Mouse (Mus musculus): Measurements from ENCODE around the gene Med13l.

The Med13l gene

GRCm38 (mm10) chr5:118560385-118561085 is at the start of gene Med13l:
Gene Med13l, plus strand, starts transcription at chr5:118560679.
- peak; percentile 45 to 68 for DNase-seq

DNA sequence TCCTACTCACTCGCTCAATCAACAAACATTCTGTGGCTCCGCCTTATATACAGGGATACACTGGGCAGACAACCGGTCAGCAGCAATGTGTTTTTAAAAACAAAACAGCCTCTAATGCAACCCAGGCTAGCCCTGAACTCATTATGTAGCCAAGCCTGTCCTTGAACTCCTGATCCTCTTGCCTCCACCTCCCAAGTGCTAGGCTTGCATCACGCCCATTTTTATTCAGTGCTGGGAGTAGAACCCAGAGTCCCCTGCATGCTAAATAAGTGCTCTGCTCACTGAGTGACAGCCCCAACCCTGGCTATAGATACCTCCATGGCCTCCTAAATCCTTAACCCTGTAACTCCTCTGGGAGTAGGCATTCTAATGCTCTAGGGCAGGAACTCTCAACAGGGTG is 49.5 kb upstream of the Med13l start:
- DNase-seq = no peak

DNA sequence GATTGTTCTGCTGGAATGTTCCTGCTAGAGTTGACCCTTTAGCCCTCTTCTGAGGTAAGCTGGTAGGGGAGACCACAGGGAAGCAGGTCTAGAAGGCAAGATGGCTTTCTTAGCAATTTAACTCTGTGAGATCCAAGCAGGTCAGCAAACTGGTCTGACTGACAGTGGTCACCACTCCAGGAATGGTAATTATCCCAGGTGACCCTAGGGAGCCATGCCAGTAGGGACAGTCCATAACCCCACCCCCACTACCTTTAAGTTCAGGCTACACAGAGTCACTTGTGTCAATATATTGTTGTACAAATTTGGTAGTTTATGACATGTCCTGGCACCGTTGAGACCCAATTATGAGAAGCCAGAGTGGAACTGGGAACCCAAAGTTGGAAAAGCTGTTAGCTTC is 47.5 kb upstream of the Med13l start:
- DNase-seq = no peak

GRCm38 (mm10) chr5:118513629-118514526 is 46.6 kb upstream of the Med13l start:
- DNase-seq = peak; percentile 17 to 33

- DNase-seq = peak in 1 of 2 experiments; percentile 10
Measured at GRCm38 (mm10) chr5:118514527-118514831, 46.0 kb upstream of the Med13l start.

DNA sequence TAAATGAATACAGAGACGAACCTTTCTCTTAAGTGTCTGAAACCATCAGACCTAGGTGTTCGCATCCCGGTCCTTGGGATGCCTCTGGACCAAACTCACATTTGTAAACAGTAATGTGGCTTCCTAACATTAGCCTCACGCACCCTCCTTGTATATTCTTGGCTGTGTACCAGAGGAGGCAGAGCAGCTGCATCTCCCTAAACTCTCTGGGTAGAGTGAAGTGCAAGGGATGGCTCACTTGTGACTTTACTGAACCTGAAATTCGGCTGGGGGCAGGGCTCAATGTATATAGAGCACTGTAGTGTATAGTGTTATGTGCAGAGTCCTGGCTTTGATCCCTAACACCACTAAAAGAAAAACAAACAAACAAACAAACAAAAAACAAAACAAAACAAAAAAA is 45.6 kb upstream of the Med13l start:
- no peak for DNase-seq

GRCm38 (mm10) chr5:118515280-118515721 is 45.2 kb upstream of the Med13l start:
- DNase-seq = no peak

GRCm38 (mm10) chr5:118516066-118516465 is 44.4 kb upstream of the Med13l start:
- DNase-seq = no peak

DNA sequence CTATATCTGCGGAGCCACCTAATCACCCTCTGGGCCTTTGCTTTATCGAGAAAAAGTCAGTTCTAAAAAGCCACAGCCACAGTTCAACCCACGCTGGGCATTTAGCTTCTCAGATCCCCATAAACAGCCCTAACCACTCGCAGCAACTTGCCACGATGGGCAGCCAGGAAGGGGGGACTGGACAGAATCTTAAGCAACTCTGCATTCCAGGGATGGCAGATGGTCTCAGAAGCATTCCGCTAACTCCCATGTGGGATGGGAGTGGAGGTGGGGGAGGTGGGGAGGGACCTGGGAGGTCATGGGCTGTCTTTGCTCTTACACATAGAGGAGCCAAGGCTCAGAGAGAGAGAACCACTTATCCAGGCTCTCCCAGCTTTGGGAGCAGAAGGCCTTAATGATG is 44.0 kb upstream of the Med13l start:
- no peak for DNase-seq

DNA sequence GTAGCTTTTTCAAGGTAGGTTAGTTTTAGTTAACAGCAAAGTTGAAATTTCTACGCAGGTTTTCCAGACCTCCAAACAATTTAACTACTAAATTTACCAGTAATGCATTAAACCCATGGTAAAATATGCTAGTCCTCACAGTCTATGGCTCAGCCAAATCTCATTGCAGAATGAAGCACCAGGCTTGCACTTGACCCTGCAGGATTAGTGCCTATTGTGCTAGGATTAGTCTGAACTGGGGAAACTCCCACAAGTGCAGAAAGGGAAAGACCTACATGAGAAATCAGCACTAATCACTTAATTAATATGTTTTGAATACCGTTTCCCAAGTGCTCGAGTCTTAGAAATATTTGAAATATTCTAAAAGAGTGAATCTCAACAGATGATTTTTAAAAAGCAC is 40.0 kb upstream of the Med13l start:
- no peak for DNase-seq

DNA sequence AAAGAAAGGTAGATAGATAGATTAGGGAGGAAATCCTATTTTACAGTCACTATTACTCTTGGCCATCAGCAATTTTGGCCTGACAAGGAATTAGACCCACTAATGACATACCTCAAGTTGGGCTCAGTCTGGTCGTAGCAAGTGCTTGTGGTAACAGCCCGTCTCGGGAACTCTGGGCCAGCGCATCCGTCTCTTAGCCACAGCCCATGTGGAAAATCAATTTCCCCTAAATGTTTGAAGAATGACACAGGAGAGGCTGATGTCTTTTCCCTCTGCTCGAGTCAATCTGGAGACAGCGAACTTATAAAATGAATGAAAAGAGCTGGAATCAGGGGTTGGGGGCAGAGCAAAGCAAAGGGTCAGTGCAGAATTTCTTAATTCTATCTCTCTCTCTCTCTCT is 36.1 kb upstream of the Med13l start:
- no peak for DNase-seq

DNA sequence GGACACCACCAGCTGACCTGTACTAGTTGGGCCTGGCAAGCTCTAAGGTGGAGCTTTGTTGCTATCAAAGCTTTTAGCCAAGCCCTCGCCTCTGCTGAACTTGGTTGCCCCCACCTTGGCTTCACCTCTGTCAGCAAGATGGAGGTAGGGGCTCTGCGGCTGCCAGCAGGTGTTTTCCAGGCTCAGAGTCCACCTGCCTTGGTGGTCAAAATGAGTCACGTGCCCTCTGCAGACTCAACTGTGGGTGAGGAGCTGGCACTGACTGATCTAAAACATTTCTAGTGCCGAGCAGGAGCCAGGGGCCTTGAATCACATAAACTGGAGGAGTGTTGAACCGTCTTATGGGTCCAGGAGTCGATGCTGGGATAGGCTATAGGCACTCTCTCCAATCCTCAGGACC is 34.8 kb upstream of the Med13l start:
- DNase-seq = no peak

DNA sequence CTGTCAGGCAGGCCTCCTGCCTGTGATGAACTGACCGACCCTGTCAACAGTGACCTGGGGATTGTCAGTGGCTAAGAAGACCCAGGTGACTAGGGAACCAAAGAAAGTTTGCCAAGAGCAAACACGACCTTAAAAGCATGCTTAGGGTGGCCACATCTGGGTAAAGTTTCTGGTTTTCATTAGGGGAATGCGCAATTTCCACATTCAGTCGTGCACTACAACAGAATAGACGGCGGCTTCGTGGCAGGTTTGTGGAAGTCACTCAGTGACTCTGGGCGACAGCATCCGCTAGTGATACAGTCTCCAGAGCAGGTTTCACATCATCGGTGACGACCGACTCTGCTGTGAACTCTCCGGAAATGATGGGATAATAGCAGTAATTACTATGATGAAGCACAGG is 34.0 kb upstream of the Med13l start:
- DNase-seq = no peak

GRCm38 (mm10) chr5:118529241-118529640 is 31.2 kb upstream of the Med13l start:
- DNase-seq = no peak

DNA sequence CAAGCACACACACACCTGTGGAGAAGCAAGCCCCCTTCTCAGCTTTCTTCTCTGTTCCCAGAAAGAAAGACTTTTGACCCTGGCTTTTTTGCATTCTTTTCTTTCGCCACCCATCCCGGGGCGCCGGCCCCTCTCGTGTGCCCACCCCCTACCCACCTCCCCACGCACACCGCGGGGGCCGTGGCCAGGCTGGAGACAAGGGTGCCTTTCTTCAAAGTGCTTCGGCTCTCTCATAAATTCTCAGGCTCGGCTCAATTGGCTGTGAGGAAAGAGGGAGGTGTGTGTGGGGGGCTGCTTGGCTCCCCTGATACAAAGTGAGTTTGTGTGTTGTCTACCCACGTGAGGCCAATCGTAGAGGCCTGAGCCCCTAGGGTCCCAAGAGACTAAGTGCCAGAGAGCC is 28.4 kb upstream of the Med13l start:
- no peak for DNase-seq

DNA sequence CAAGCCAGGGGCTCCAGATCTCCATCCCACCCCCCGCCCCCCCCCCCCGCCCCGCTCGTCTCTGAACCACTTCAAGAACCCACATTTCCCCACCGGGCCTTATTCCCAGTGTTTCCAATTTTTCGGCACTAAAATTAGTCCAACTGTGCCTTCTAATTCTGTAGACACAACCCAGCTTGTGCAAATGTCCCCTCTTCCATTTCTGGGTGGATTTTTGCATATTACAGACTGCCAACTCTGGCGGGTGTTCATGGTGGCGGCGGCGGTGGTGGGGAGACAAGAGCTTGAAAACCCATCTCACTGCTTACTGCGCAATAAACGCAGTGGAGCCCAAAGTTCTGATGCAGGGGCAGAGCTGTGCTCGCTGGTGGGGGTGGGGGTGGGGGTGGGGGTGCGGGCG is 27.8 kb upstream of the Med13l start:
- no peak for DNase-seq

DNA sequence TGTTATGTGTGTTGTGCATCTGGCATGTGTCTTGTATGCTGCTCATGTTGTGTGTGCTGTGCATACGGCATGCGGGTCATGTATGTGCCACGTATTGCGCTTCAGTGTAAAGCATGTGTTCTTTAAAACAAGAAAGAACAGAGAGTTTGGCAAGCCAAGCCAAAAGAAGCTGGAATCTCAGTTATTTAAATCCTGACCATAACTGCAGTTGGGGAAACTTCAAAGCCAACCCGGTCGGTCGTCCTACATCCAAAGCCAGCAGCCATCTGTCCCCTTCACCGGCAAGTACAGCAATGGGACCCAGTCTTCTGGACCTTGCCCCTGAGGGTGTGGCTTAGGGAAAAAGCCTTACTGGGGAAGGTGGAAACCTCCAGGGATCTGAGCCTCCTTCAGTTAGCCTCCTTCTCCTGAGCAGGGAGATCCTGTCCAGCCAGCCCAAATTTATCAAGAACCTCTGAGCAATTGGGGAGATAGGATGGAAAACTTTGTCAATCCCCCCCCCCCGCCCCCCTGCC is 26.0 kb upstream of the Med13l start:
- DNase-seq = no peak

DNA sequence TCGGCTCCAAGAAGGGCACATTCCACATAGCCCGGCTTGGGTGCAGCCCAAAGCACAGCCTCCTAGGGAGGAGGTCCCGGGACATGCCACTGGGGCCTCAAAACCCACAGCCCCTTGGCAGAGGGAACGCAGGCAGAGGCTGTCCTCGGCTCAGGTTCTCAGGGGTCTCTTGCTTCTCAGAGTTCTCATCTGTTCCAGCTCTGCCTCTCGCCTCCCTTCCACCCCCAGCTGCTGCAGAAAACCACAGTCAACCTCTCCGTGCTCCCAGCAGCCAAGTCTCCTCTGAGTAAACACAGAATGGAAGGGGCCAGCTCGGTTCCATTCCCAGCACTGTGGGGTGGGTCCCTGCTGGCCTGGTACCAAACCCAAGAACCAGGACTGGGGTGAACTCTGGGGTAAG is 25.3 kb upstream of the Med13l start:
- DNase-seq = no peak

DNA sequence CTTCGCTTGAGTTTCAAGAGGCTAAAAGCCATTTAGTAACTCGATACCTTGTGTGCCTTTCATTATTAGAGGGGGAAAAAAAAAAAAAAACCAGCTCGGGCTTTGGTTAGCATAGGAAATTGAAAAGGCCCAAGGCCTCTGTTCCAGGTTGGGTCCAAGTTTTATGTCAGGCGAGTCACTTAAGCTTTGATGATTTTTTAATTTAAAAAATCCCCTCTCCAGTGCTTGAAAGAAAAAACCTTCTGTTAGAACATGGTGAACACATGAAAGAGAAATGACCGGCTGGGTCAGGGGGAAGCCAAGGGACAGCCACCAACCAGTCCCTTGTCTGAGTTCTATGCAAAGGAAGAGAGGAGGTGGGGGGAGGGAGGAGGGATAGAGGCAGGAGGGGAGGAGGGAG is 22.0 kb upstream of the Med13l start:
- no peak for DNase-seq

GRCm38 (mm10) chr5:118543816-118544215 is 16.7 kb upstream of the Med13l start:
- DNase-seq = no peak

DNA sequence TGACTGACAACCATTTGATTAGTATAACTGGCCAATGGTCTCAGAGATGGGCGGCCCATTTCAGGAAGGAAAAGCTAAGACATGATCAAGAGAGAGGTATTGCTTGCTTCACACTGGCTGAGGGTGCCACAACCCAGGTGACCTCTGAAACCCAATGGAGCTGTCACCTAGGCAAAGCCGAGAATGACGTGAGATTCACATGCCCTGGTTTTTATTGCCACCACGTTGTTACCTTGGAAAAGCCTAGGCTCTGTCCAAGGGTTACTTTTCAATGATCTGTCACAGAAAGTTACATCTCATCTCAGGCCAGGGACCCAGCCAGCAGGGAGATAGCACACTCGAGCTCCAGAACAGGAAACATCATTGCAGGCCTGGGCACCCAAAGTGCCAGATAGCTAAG is 10.0 kb upstream of the Med13l start:
- no peak for DNase-seq

DNA sequence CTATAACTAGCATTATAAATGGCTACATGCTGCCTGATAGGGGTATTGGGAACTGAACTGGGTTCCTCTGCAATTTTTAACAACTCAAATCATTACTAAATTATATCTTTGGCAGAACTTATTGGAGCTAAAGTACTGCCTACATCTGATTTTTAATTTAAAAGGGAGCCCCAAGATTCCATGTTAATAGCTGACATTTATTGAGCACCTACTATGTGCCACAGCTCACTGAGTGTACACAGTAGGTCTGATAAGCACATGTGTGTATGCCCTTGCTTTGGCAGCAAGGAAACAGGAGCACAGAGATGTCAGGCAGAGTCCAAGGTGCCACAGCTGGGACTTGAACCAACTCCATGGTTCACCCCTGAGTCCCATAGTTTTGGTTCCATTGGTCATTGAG is 7.2 kb upstream of the Med13l start:
- no peak for DNase-seq

DNA sequence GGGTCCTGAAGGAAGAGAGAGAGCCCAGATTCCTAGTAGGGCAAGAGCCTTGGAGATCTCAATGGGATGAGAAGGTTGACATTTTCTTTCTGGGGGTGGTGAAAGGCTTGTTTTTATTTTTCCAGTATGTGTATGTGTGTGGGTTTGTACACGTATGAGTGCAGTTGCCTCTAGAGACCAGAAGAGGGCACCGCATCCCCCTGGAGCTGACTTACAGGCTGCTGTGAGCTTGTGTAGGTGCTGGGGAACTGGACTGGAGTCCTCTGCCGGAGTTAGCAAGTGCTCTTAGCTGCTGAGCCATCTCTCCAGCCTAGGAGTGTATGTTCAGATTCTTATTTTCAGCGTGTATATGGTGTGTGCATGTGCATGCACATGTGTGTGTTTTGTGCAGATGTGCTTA is 5.2 kb upstream of the Med13l start:
- no peak for DNase-seq

DNA sequence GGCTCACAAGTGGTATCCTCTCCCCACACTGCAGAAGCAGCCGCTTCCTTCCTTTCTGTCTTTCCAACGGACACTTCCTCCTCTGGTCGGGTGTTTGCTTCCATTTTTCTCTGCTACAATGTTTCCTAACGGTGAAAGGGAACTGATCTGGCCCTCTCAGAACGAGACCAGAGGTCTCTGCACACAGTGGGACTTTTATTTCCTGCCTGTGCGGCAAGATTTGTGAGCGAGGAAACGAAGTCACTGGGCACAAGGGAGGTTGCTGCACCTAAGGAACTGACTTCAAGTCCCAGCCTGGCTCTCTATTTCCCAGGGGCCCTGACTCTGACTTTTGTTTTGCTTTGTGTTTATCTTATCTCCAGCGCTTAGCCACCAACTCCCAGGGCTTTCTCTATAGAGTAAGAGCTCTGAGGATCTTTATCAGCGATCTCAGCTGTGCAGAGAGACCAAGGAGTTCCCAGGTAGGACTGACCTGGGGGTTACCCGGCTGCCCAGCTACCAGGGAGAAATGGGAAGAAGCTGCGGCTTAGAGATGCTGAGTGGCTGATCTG is 4.0 kb upstream of the Med13l start:
- DNase-seq = no peak

All from cerebellum, adult 18-20 months (tissue).